ENCODE assay signal across 22 mouse cellular contexts in the genomic region with DNA sequence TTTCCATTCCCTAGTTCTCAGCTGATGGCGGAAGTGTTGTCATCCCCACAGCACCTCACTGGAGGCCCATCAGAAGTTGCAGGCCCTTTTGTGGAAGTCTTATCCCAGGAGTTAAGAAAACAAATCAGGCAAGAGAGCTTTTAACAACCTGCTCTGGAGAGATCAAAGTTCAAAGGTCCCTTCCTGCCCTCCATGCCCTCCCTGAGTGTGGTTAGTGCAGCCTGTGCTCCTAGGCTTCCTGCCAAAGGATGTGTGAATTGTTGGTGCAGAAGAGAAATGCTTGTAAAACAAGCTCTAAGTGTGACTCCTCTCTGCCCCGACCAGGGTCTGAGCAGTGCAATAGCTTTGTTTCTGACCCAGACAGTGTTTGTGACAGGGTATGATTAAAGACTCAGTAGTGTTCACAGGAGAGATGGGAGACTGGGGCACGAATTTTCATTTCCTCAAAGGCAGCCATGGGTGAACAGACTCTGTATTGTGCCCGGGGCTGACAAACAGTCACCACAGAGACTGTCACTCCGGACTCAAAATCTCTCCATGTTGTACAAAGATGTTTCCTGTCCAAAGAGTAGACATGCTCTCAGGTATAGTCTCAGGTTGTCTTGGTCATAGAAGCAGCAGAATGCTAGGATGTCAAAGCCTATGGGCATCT.
DNase-seq lines count a peak whose midpoint lies in the region; ATAC-seq and TF ChIP-seq lines count a peak whose summit lies in the region.
"Had no signal": no experiment of that assay in that cellular context is flagged by ENCODE, and none has a peak within 500 bp of the region (broad histone marks: within the 10 kb centered on the region; RNA-seq: fewer than 3 reads in every experiment).

No protein-coding gene starts in this region.

- H3K4me3 ChIP-seq in liver, adult 2 months (ENCODE audit: insufficient read depth, low read depth, low read length), result no peak overlapping the region
- no peak overlapping the region for H3K4me3 ChIP-seq in liver, postnatal 0 days (ENCODE audit: low read depth, low read length)
- H3K4me3 ChIP-seq in CH12.LX (replicated peaks in 1 of 3; ENCODE audit: low read depth in 2 of 3, low read length in 2 of 3, poor library complexity in 1 of 3), result no peak overlapping the region
- H3K4me3 ChIP-seq in hindbrain, embryonic 14.5 days (replicated peaks; ENCODE audit: low read length), result no peak overlapping the region
- H3K4me3 ChIP-seq: embryonic facial prominence, embryonic 15.5 days; forebrain, embryonic 10.5 days; gastrocnemius, adult 2 months; hindbrain, embryonic 15.5 days; limb, embryonic 12.5 days; liver, embryonic 13.5 days; lung, embryonic 15.5 days; midbrain, embryonic 13.5 days; neural tube, embryonic 13.5 days had no signal

- TF ChIP-seq RAD21 in CH12.LX (IDR thresholded peaks at IDR 0.05; ENCODE audit: low read depth, low read length), result no peak

- TF ChIP-seq CTCF in liver, adult 2 months (IDR thresholded peaks at IDR 0.05; ENCODE audit: low read depth, low read length), result no peak
- TF ChIP-seq CTCF in liver, postnatal 0 days (IDR thresholded peaks at IDR 0.05; ENCODE audit: low read depth), result no peak
- no peak for TF ChIP-seq CTCF in CH12.LX (conservative IDR thresholded peaks at IDR 0.05 in 1 of 2, IDR thresholded peaks at IDR 0.05 in 1 of 2; ENCODE audit: low read depth in 2 of 2, low read length in 2 of 2)

- no peak for TF ChIP-seq POLR2A in liver, adult 2 months (IDR thresholded peaks at IDR 0.05; ENCODE audit: extremely low read depth, insufficient read depth, low read length)
- TF ChIP-seq POLR2A in CH12.LX (IDR thresholded peaks at IDR 0.05; ENCODE audit: low read depth, low read length), result no peak

- H3K27ac ChIP-seq in liver, adult 2 months (replicated peaks; ENCODE audit: insufficient read depth, low read depth, low read length), result no peak overlapping the region
- H3K27ac ChIP-seq in liver, postnatal 0 days (ENCODE audit: low read depth), result no peak overlapping the region
- H3K27ac ChIP-seq in CH12.LX (ENCODE audit: insufficient read depth, low read depth), result no peak overlapping the region
- no peak overlapping the region for H3K27ac ChIP-seq in hindbrain, embryonic 14.5 days
- H3K27ac ChIP-seq: embryonic facial prominence, embryonic 15.5 days; forebrain, embryonic 10.5 days; gastrocnemius, adult 2 months; hindbrain, embryonic 15.5 days; kidney, postnatal 0 days; limb, embryonic 12.5 days; liver, embryonic 13.5 days; lung, embryonic 15.5 days; midbrain, embryonic 13.5 days; neural tube, embryonic 13.5 days had no signal

- dilution Hi-C loops in CH12.LX (cut with MboI; ENCODE audit: extremely low pct_ligation_motif_present, extremely low pct_unique_long_range_greater_than_20kb, low sequenced_read_pairs), result no loop called here

- no peaks in the 10 kb centered on the region for H3K4me1 ChIP-seq in liver, adult 2 months (ENCODE audit: control insufficient read depth, insufficient read depth, low read length)
- no peaks in the 10 kb centered on the region for H3K4me1 ChIP-seq in liver, postnatal 0 days (ENCODE audit: insufficient read depth)
- peaks cover 0 to 14% of the 10 kb centered on the region in 2 experiments; a peak in 2 of 4 replicates for H3K4me1 ChIP-seq in CH12.LX (ENCODE audit: control insufficient read depth in 1 of 2, insufficient read depth in 2 of 2)
- H3K4me1 ChIP-seq in hindbrain, embryonic 14.5 days (replicated peaks; ENCODE audit: control insufficient read depth, insufficient read depth, low read length), result no peaks in the 10 kb centered on the region
- H3K4me1 ChIP-seq: embryonic facial prominence, embryonic 15.5 days; hindbrain, embryonic 15.5 days; limb, embryonic 12.5 days; liver, embryonic 13.5 days; lung, embryonic 15.5 days; midbrain, embryonic 13.5 days; neural tube, embryonic 13.5 days had no signal

- H3K9ac ChIP-seq in liver, adult 2 months (ENCODE audit: low read depth, low read length), result no peak overlapping the region
- H3K9ac ChIP-seq in liver, postnatal 0 days (replicated peaks), result no peak overlapping the region
- no peak overlapping the region for H3K9ac ChIP-seq in CH12.LX (ENCODE audit: insufficient read depth, low read depth)
- H3K9ac ChIP-seq in hindbrain, embryonic 14.5 days, result no peak overlapping the region
- H3K9ac ChIP-seq: embryonic facial prominence, embryonic 15.5 days; hindbrain, embryonic 15.5 days; limb, embryonic 12.5 days; liver, embryonic 13.5 days; lung, embryonic 15.5 days; midbrain, embryonic 13.5 days; neural tube, embryonic 13.5 days had no signal

- no peaks in the 10 kb centered on the region for H3K79me2 ChIP-seq in liver, adult 2 months (ENCODE audit: control insufficient read depth, insufficient read depth, low read length)
- H3K79me2 ChIP-seq in CH12.LX (replicated peaks; ENCODE audit: control insufficient read depth, extremely low read depth, insufficient read depth, poor library complexity, severe bottlenecking), result no peaks in the 10 kb centered on the region

- no peaks in the 10 kb centered on the region for H3K27me3 ChIP-seq in liver, adult 2 months (ENCODE audit: control insufficient read depth, insufficient read depth, low read length)
- no peaks in the 10 kb centered on the region for H3K27me3 ChIP-seq in liver, postnatal 0 days (ENCODE audit: insufficient read depth, low read length)
- no peaks in the 10 kb centered on the region for H3K27me3 ChIP-seq in CH12.LX (replicated peaks)
- H3K27me3 ChIP-seq in hindbrain, embryonic 14.5 days (ENCODE audit: control insufficient read depth, insufficient read depth, low read length), result no peaks in the 10 kb centered on the region
- H3K27me3 ChIP-seq: embryonic facial prominence, embryonic 15.5 days; hindbrain, embryonic 15.5 days; limb, embryonic 12.5 days; liver, embryonic 13.5 days; lung, embryonic 15.5 days; midbrain, embryonic 13.5 days; neural tube, embryonic 13.5 days had no signal

- in situ Hi-C loops in CH12.LX (cut with MboI; ENCODE audit: low pct_ligation_motif_present, low pct_unique_long_range_greater_than_20kb, low sequenced_read_pairs), result no loop called here

- DNase-seq in liver, adult 2 months (ENCODE audit: extremely low read depth, low read depth, low spot score), result peak; percentile 44
- DNase-seq in liver, postnatal 0 days, result no peak
- DNase-seq in CH12.LX (ENCODE audit: extremely low read depth), result peak; percentile 40
- DNase-seq in kidney, adult 8-10 months, result peak; percentile 72 to 79
- DNase-seq in mesoderm, embryonic 11.5 days (ENCODE audit: low read depth, low spot score), result peak; percentile 11
- no peak for DNase-seq in hindbrain, embryonic 14.5 days (ENCODE audit: low spot score)
- no peak for DNase-seq in heart, adult 18-20 months
- DNase-seq: adrenal gland, adult 8-10 months; cerebellum, adult 9-10 months; gastrocnemius, adult 2 months; heart, adult 11 months; heart, postnatal 36 days; liver, embryonic 13.5 days had no signal

- 59% methylated on average over 5 of the region's 5 CpGs for WGBS in liver, adult 2 months
- WGBS in liver, postnatal 0 days (ENCODE audit: insufficient replicate concordance), result 44% methylated on average over 5 of the region's 5 CpGs
- WGBS in hindbrain, embryonic 14.5 days, result 74% methylated on average over 5 of the region's 5 CpGs

- H3K9me3 ChIP-seq in liver, postnatal 0 days (ENCODE audit: low read length), result no peaks in the 10 kb centered on the region
- H3K9me3 ChIP-seq in CH12.LX (replicated peaks; ENCODE audit: low read length), result no peaks in the 10 kb centered on the region
- H3K9me3 ChIP-seq in hindbrain, embryonic 14.5 days (ENCODE audit: control insufficient read depth, low read length), result no peaks in the 10 kb centered on the region
- H3K9me3 ChIP-seq: embryonic facial prominence, embryonic 15.5 days; forebrain, embryonic 10.5 days; hindbrain, embryonic 15.5 days; limb, embryonic 12.5 days; liver, embryonic 13.5 days; lung, embryonic 15.5 days; midbrain, embryonic 13.5 days; neural tube, embryonic 13.5 days had no signal

- ATAC-seq in liver, postnatal 0 days, result no peak
- no peak for ATAC-seq in hindbrain, embryonic 14.5 days (ENCODE audit: low FRiP score)
- ATAC-seq: midbrain, embryonic 13.5 days; Patski had no signal

- TF ChIP-seq EP300 in liver, postnatal 0 days (IDR thresholded peaks at IDR 0.05; ENCODE audit: low read depth), result no peak
- no peak for TF ChIP-seq EP300 in CH12.LX (IDR thresholded peaks at IDR 0.05; ENCODE audit: low read length)

- H3K36me3 ChIP-seq in liver, adult 2 months (ENCODE audit: control insufficient read depth, insufficient read depth, low read length), result no peaks in the 10 kb centered on the region
- no peaks in the 10 kb centered on the region for H3K36me3 ChIP-seq in liver, postnatal 0 days (replicated peaks; ENCODE audit: insufficient read depth, low read length)
- H3K36me3 ChIP-seq in CH12.LX (replicated peaks in 1 of 2; ENCODE audit: control insufficient read depth in 1 of 2, insufficient read depth in 1 of 2, low read length in 1 of 2), result no peaks in the 10 kb centered on the region
- no peaks in the 10 kb centered on the region for H3K36me3 ChIP-seq in hindbrain, embryonic 14.5 days (replicated peaks; ENCODE audit: control insufficient read depth, insufficient read depth)
- H3K36me3 ChIP-seq: embryonic facial prominence, embryonic 15.5 days; forebrain, embryonic 10.5 days; hindbrain, embryonic 15.5 days; limb, embryonic 12.5 days; liver, embryonic 13.5 days; lung, embryonic 15.5 days; midbrain, embryonic 13.5 days; neural tube, embryonic 13.5 days had no signal

- H3K4me2 ChIP-seq in liver, postnatal 0 days (ENCODE audit: low read depth, low read length), result no peak overlapping the region
- H3K4me2 ChIP-seq in CH12.LX (ENCODE audit: insufficient read depth, low read depth, poor library complexity, severe bottlenecking), result no peak overlapping the region
- H3K4me2 ChIP-seq in hindbrain, embryonic 14.5 days (replicated peaks), result no peak overlapping the region
- H3K4me2 ChIP-seq: embryonic facial prominence, embryonic 15.5 days; hindbrain, embryonic 15.5 days; limb, embryonic 12.5 days; liver, embryonic 13.5 days; lung, embryonic 15.5 days; midbrain, embryonic 13.5 days; neural tube, embryonic 13.5 days had no signal

TF ChIP-seq in CH12.LX, 34 proteins besides CTCF, POLR2A, EP300 and RAD21:
- no peak for TF ChIP-seq E2F4 (IDR thresholded peaks at IDR 0.05; ENCODE audit: insufficient replicate concordance, low read depth, low read length)

Comparison
In these comparisons a context has a peak if more than half of its experiments do, and no peak if none do; other contexts are left out.
1. DNase-seq: peak in liver, adult 2 months (single experiment), CH12.LX (single experiment), kidney, adult 8-10 months (2 of 2) and mesoderm, embryonic 11.5 days (single experiment); none in liver, postnatal 0 days (single experiment), hindbrain, embryonic 14.5 days (single experiment) and heart, adult 18-20 months (0 of 2).